ENCODE assay signal across 9 mouse cellular contexts in genomic region chr7:118597201-118597600, GRCm38 (mm10). TPM values are rescaled to one million over a fixed set of nuclear protein-coding genes. Genes with fewer than 3 reads are reported as not detected.
DNase-seq lines count a peak whose midpoint lies in the region; ATAC-seq and TF ChIP-seq lines count a peak whose summit lies in the region.
"Had no signal": no experiment of that assay in that cellular context is flagged by ENCODE, and none has a peak within 500 bp of the region (broad histone marks: within the 10 kb centered on the region; RNA-seq: fewer than 3 reads in every experiment).

Tmc5 (plus strand) TSS chr7:118597297.

- no peak for DNase-seq in kidney, adult 9 months
- DNase-seq in limb, embryonic 14.5 days (ENCODE audit: low spot score) = no peak
- no peak for DNase-seq in adrenal gland, adult (ENCODE audit: inconsistent age in 2 of 2, low spot score in 1 of 2)
- DNase-seq in layer of hippocampus, adult 18-20 months (ENCODE audit: low spot score in 2 of 2) = no peak
- DNase-seq in left cerebral cortex, adult 8-10 months (ENCODE audit: low spot score in 2 of 2) = no peak

- H3K4me3 ChIP-seq in kidney, embryonic 16.5 days (ENCODE audit: low read length) = peak within 1 kb of the TSS; percentile 36
- peak within 1 kb of the TSS; percentile 26 for H3K4me3 ChIP-seq in forebrain, embryonic 12.5 days (replicated peaks)
- H3K4me3 ChIP-seq in limb, embryonic 14.5 days (replicated peaks; ENCODE audit: low read length) = peak within 1 kb of the TSS; percentile 14
- peak within 1 kb of the TSS; percentile 25 for H3K4me3 ChIP-seq in stomach, embryonic 16.5 days (replicated peaks; ENCODE audit: low read length)

- TF ChIP-seq POLR2A in limb, embryonic 14.5 days (IDR thresholded peaks at IDR 0.05; ENCODE audit: borderline replicate concordance, extremely low read depth, insufficient read depth, insufficient read length) = no peak

- 0 out of 2 replicates have a peak, but pooled peaks have one; percentile 13 for ATAC-seq in kidney, embryonic 16.5 days (ENCODE audit: low FRiP score, low TSS enrichment)
- ATAC-seq in forebrain, embryonic 12.5 days (ENCODE audit: low FRiP score) = no peak
- no peak for ATAC-seq in limb, embryonic 14.5 days (ENCODE audit: low FRiP score, low read depth)
- 0 out of 2 replicates have a peak, but pooled peaks have one; percentile 4 for ATAC-seq in stomach, embryonic 16.5 days (ENCODE audit: insufficient read depth, low FRiP score)
- ATAC-seq: Patski had no signal

- peak within 1 kb of the TSS; percentile 57 for H3K4me2 ChIP-seq in kidney, embryonic 16.5 days (replicated peaks; ENCODE audit: low read depth, low read length)
- H3K4me2 ChIP-seq in forebrain, embryonic 12.5 days = peak within 1 kb of the TSS; percentile 56
- H3K4me2 ChIP-seq in limb, embryonic 14.5 days (replicated peaks; ENCODE audit: low read depth, low read length, severe bottlenecking) = peak within 1 kb of the TSS; percentile 29; the same call in 1 of the 2 replicates
- peak within 1 kb of the TSS; percentile 43 for H3K4me2 ChIP-seq in stomach, embryonic 16.5 days (ENCODE audit: low read depth, low read length)

- no peaks in the 10 kb centered on the region for H3K9me3 ChIP-seq in kidney, embryonic 16.5 days (ENCODE audit: low read length)
- H3K9me3 ChIP-seq in forebrain, embryonic 12.5 days = no peaks in the 10 kb centered on the region
- no peaks in the 10 kb centered on the region for H3K9me3 ChIP-seq in limb, embryonic 14.5 days (ENCODE audit: control insufficient read depth, low read length)
- H3K9me3 ChIP-seq in stomach, embryonic 16.5 days (replicated peaks; ENCODE audit: control insufficient read depth, low read length) = no peaks in the 10 kb centered on the region

- H3K27me3 ChIP-seq in kidney, embryonic 16.5 days (ENCODE audit: insufficient read depth, low read length) = peaks cover 31% of the 10 kb centered on the region
- H3K27me3 ChIP-seq in forebrain, embryonic 12.5 days = peaks cover 28% of the 10 kb centered on the region
- H3K27me3 ChIP-seq in limb, embryonic 14.5 days (ENCODE audit: control insufficient read depth, insufficient read depth, low read length) = peaks cover 22% of the 10 kb centered on the region
- H3K27me3 ChIP-seq in stomach, embryonic 16.5 days (ENCODE audit: control insufficient read depth, insufficient read depth, low read length) = 0 out of 2 replicates have a peak, but pooled peaks cover 5% of the 10 kb centered on the region

- 6% methylated on average over 23 of the region's 23 CpGs for WGBS in kidney, embryonic 16.5 days
- WGBS in forebrain, embryonic 12.5 days = 3% methylated on average over 23 of the region's 23 CpGs
- 9% methylated on average over 19 of the region's 23 CpGs for WGBS in limb, embryonic 14.5 days
- WGBS in stomach, embryonic 16.5 days = 3% methylated on average over 23 of the region's 23 CpGs

- peaks cover 32% of the 10 kb centered on the region for H3K4me1 ChIP-seq in kidney, embryonic 16.5 days (ENCODE audit: insufficient read depth, low read length)
- peaks cover 47% of the 10 kb centered on the region for H3K4me1 ChIP-seq in forebrain, embryonic 12.5 days
- H3K4me1 ChIP-seq in limb, embryonic 14.5 days (ENCODE audit: control insufficient read depth, insufficient read depth, low read length) = peaks cover 13% of the 10 kb centered on the region
- peaks cover 22% of the 10 kb centered on the region for H3K4me1 ChIP-seq in stomach, embryonic 16.5 days (ENCODE audit: control insufficient read depth, insufficient read depth, low read length)

- H3K27ac ChIP-seq in kidney, embryonic 16.5 days (ENCODE audit: low read length) = no peak within 1 kb of the TSS
- H3K27ac ChIP-seq in forebrain, embryonic 12.5 days = no peak within 1 kb of the TSS
- no peak within 1 kb of the TSS for H3K27ac ChIP-seq in limb, embryonic 14.5 days (replicated peaks; ENCODE audit: low read depth, low read length)
- H3K27ac ChIP-seq in stomach, embryonic 16.5 days (ENCODE audit: low read length) = no peak within 1 kb of the TSS

- peak within 1 kb of the TSS; percentile 29; the same call in 1 of the 2 replicates for H3K9ac ChIP-seq in kidney, embryonic 16.5 days (replicated peaks; ENCODE audit: low read length)
- peak within 1 kb of the TSS; percentile 42 for H3K9ac ChIP-seq in forebrain, embryonic 12.5 days
- H3K9ac ChIP-seq in limb, embryonic 14.5 days (ENCODE audit: low read depth, low read length, severe bottlenecking) = peak within 1 kb of the TSS; percentile 17; the same call in 1 of the 2 replicates
- H3K9ac ChIP-seq in stomach, embryonic 16.5 days (ENCODE audit: low read length) = peak within 1 kb of the TSS; percentile 54

- no peaks in the 10 kb centered on the region for H3K36me3 ChIP-seq in kidney, embryonic 16.5 days (ENCODE audit: insufficient read depth, low read length)
- H3K36me3 ChIP-seq in forebrain, embryonic 12.5 days (replicated peaks) = no peaks in the 10 kb centered on the region
- H3K36me3 ChIP-seq in limb, embryonic 14.5 days (ENCODE audit: control insufficient read depth, insufficient read depth, low read length) = no peaks in the 10 kb centered on the region
- H3K36me3 ChIP-seq in stomach, embryonic 16.5 days (ENCODE audit: control insufficient read depth, insufficient read depth, low read length) = no peaks in the 10 kb centered on the region

RNA-seq across cellular contexts. Expression of gene Tmc5, which starts in this region (rescaled TPM):
- polyA plus RNA-seq in kidney, embryonic 16.5 days (2015; fragmentation: Nextera tagmentation; extraction: Ambion mirVana) = 0.27 and 0.36 TPM in 2 replicates
- 0.65 and 0.73 TPM in 2 replicates for polyA plus RNA-seq in forebrain, embryonic 12.5 days (2016; fragmentation: Nextera tagmentation; extraction: Ambion mirVana)
- polyA plus RNA-seq in limb, embryonic 14.5 days (2012; rRNA removed) = 0.29 and 0.32 TPM in 2 replicates
- polyA plus RNA-seq in limb, embryonic 14.5 days (2014; fragmentation: Nextera tagmentation; extraction: Ambion mirVana) = 0.15 and 0.37 TPM in 2 replicates
- 2.4 and 2.6 TPM in 2 replicates for polyA plus RNA-seq in stomach, embryonic 16.5 days (2015; fragmentation: Nextera tagmentation; extraction: Ambion mirVana)
- under 1 TPM; 0.38 to 0.40 TPM for total RNA-seq in layer of hippocampus, adult 18-20 months (2021)
- under 1 TPM in 3 of 4 experiments, not detected in 1; 0.25 to 0.74 (median 0.67) TPM for total RNA-seq in left cerebral cortex, adult 8-10 months (2022)
- polyA plus RNA-seq: Patski had no signal

Comparison
In these comparisons a context has a peak if more than half of its experiments do, and no peak if none do; other contexts are left out.
1. Peak in ATAC-seq, H3K4me3 ChIP-seq, H3K9ac ChIP-seq and H3K4me2 ChIP-seq in kidney, embryonic 16.5 days; RNA of the gene not detected or under 1 TPM.